Mouse (Mus musculus) kidney, embryonic 16.5 days (tissue): ENCODE results near the gene Colgalt1. TPM values are rescaled to one million over a fixed set of nuclear protein-coding genes. Genes with fewer than 3 reads are reported as not detected.
A peak's percentile ranks its signal among the peaks of the same experiment; 100 is the strongest.

ENCODE experiments used
- ATAC-seq: fragments of 200-750 bp; cut with Nextera tagmentation; 2 replicates; pipeline ENCODE4 v1.8.0; 2017; ENCODE audit warnings: moderate TSS enrichment; ENCODE audit not compliant: low FRiP score, low TSS enrichment
- H3K27ac ChIP-seq: fragments of 300-500 bp; sonication (generic); 2 replicates; pipeline ENCODE4 v1.5.1; 2014; ENCODE audit warnings: low read length
- H3K27me3 ChIP-seq: fragments of 300-500 bp; sonication (generic); 2 replicates; pipeline ENCODE4 v1.6.1; 2014; ENCODE audit warnings: low read length, control low read depth, mixed read lengths; ENCODE audit not compliant: insufficient read depth
- H3K36me3 ChIP-seq: fragments of 300-500 bp; sonication (generic); 2 replicates; pipeline ENCODE4 v1.6.1; 2014; ENCODE audit warnings: low read length, control low read depth, mixed read lengths; ENCODE audit not compliant: insufficient read depth
- H3K4me1 ChIP-seq: fragments of 300-500 bp; sonication (generic); 2 replicates; pipeline ENCODE4 v1.6.1; 2014; ENCODE audit warnings: low read length, control low read depth, mixed read lengths; ENCODE audit not compliant: insufficient read depth
- H3K4me2 ChIP-seq: fragments of 300-500 bp; sonication (generic); replicated peaks from 2 replicates; pipeline ENCODE4 v1.6.1; 2014; ENCODE audit warnings: low read depth, low read length
- H3K4me3 ChIP-seq: fragments of 300-500 bp; sonication (generic); 2 replicates; pipeline ENCODE4 v1.5.1; 2014; ENCODE audit warnings: mild to moderate bottlenecking, low read length
- H3K9ac ChIP-seq: fragments of 300-500 bp; sonication (generic); replicated peaks from 2 replicates; pipeline ENCODE4 v1.6.1; 2014; ENCODE audit warnings: low read length
- H3K9me3 ChIP-seq: fragments of 300-500 bp; sonication (generic); 2 replicates; pipeline ENCODE4 v1.6.1; 2016; ENCODE audit warnings: low read length, control low read depth
- WGBS: fragments of 180-500 bp; shearing (Covaris S2); extraction: QIAGEN DNeasy Blood & Tissue Kit; methylation state at CpG from one replicate; pipeline ENCODE4 v1.1.7; 2014; 5-methylcytosine and 5-hydroxymethylcytosine counted together
- polyA plus RNA-seq: library from polyadenylated mRNA; unstranded; fragments of >200 nt; fragmentation: Nextera tagmentation; extraction: Ambion mirVana; gene quantifications from 2 replicates; pipeline ENCODE4 v1.2.1, GENCODE M21; 2015

Gene Colgalt1
- polyA plus RNA-seq, 1 experiment from 2014 or later = 77.6 TPM

DNA sequence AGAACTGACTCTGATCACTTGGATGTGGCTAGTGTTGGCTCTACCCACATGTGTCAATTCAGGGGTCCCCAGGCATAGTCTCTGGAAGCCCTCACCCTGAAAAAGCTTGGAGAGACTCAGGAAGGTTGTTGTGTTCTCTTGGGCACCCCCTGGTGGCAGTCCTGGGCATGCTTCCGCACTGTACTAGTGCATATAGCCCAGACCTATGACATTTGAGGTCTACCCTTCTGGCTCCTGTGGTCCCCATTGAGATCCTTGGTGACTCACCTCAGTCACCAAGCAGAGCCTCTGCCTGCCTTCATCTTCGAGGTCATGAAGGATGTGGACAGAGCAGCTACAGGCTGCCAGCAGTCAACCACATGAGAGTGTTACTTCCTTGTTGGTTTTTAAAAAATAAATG, 23.9 kb upstream of the Colgalt1 start:
- Histone ChIP-seq H3K9ac (no peak overlapping the region), H3K36me3 (peaks cover 22% of the 10 kb centered on the region), H3K27ac (no peak overlapping the region), H3K4me2 (no peak overlapping the region), H3K27me3 (no peaks in the 10 kb centered on the region), H3K4me1 (peaks cover 7% of the 10 kb centered on the region), H3K9me3 (no peaks in the 10 kb centered on the region), H3K4me3 (no peak overlapping the region)
- 80% methylated on average over 2 of the region's 2 CpGs for WGBS
- ATAC-seq = no peak

DNA sequence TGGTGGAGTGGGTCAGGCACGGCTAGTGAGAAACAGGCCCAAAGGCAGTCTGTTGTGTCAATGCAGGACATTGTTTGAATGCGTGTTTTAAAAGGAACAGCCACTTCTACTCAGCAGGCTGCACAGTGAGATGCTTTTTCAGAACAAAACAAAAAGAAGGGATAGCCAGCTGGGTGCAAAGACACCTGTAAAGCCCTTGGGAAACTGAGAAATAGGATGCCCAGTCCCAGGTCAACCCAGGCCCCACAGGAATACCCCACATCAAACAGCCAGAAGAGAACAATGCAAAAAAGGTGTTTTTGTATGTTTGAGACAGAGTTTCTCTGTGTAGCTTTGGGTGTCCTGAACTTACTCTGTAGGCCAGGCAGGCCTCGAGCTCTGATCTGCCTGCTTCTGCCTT, 22.0 kb upstream of the Colgalt1 start:
- ATAC-seq = no peak
- peaks cover 19% of the 10 kb centered on the region for H3K4me1 ChIP-seq
- 80% methylated on average over 3 of the region's 3 CpGs for WGBS
- peaks cover 21% of the 10 kb centered on the region for H3K36me3 ChIP-seq
- no peak overlapping the region for H3K9ac ChIP-seq
- H3K4me3 ChIP-seq = no peak overlapping the region
- H3K27ac ChIP-seq = no peak overlapping the region
- no peaks in the 10 kb centered on the region for H3K9me3 ChIP-seq
- H3K27me3 ChIP-seq = no peaks in the 10 kb centered on the region
- H3K4me2 ChIP-seq = no peak overlapping the region

DNA sequence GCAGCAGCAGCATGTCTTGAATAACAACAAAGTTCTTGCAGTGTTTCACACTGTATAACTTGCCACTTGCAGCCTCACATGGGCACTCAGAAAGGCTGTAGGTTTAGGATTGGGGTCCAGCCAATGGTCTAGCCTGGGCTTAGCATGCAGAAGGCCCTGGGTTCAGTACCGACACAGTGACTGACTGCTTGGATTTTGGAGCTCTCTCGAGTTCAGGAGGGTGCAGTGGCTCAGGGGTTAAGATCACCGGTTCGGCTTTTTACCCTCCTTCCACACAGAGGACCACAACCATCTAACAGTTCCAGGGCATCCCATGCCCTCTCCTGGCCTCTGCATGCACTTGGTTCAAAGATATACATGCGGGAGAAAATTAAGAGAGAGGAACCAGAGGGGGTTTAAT, 19.8 kb upstream of the Colgalt1 start:
- ATAC-seq = no peak
- Histone ChIP-seq H3K4me3 (peak overlapping the region; percentile 87), H3K9ac (peak overlapping the region; percentile 98), H3K4me2 (peak overlapping the region; percentile 96), H3K27me3 (no peaks in the 10 kb centered on the region), H3K4me1 (peaks cover 20% of the 10 kb centered on the region), H3K9me3 (no peaks in the 10 kb centered on the region), H3K36me3 (peaks cover 13% of the 10 kb centered on the region), H3K27ac (peak overlapping the region; percentile 99; the same call in 1 of the 2 replicates)
- WGBS = 29% methylated on average over 5 of the region's 5 CpGs

GRCm38 (mm10) chr8:71591471-71592373, 19.1 kb upstream of the Colgalt1 start, which contains the start of gene Pgls:
TSS of gene Pgls (plus strand) at chr8:71592176.
- WGBS = 0% methylated on average over 71 of the region's 71 CpGs

DNA sequence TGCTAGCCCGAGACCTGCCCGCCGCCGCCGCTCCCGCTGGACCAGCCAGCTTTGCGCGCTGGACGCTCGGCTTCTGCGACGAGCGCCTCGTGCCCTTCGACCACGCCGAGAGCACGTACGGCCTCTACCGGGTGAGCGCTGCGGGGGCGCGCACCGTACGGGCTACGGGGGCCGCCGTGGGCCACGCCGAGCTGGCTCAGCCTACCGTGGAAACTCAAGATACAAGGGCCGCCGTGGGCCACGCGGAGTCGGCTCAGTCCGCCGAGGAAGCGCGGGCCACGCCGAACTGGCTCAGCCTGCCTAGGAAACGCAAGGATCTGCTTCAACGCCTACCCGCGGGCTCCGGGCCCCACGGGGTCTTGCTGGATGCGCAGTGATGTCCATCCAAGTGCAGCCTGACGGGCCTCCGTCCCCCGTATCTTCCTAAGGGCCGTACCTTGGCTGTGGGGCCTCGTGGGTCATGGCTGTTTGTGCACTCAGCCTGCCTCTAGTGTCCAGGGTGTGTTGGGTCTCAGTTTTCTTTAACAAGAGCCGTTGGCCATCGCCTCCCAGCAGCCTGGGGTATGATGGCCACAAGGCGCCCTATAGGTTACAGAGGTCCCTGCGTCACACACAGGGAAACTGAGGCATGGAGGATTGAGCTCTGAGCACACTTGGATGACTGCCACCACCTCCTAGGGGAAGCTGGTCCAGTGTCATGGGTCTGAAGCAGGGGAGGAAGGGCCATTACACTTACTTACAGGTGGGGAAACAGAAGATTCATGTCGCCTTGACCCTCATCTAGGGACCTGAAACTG, 18.2 kb upstream of the Colgalt1 start:
- Histone ChIP-seq H3K27ac (peak overlapping the region; percentile 99), H3K36me3 (peaks cover 6% of the 10 kb centered on the region; the same call in 1 of the 2 replicates), H3K27me3 (no peaks in the 10 kb centered on the region), H3K4me1 (peaks cover 20% of the 10 kb centered on the region), H3K9ac (peak overlapping the region; percentile 98), H3K4me3 (peak overlapping the region; percentile 87), H3K9me3 (no peaks in the 10 kb centered on the region), H3K4me2 (peak overlapping the region; percentile 96)
- 3% methylated on average over 56 of the region's 60 CpGs for WGBS
- peak; percentile 82 for ATAC-seq

More at GRCm38 (mm10) chr8:71591471-71592373, 19.1 kb upstream of the Colgalt1 start, which contains the start of gene Pgls:
- Histone ChIP-seq H3K9me3 (no peaks in the 10 kb centered on the region), H3K27me3 (no peaks in the 10 kb centered on the region), H3K27ac (peak within 1 kb of the TSS; percentile 99), H3K9ac (peak within 1 kb of the TSS; percentile 98), H3K36me3 (peaks cover 10% of the 10 kb centered on the region; the same call in 1 of the 2 replicates), H3K4me2 (peak within 1 kb of the TSS; percentile 96), H3K4me1 (peaks cover 20% of the 10 kb centered on the region), H3K4me3 (peak within 1 kb of the TSS; percentile 87)
- peak; percentile 89 for ATAC-seq

GRCm38 (mm10) chr8:71593556-71594323, 17.1 kb upstream of the Colgalt1 start:
- peaks cover 20% of the 10 kb centered on the region for H3K4me1 ChIP-seq
- 89% methylated on average over 8 of the region's 8 CpGs for WGBS
- ATAC-seq = no peak
- no peaks in the 10 kb centered on the region for H3K9me3 ChIP-seq
- peak overlapping the region; percentile 98 for H3K9ac ChIP-seq
- no peaks in the 10 kb centered on the region; the same call in 1 of the 2 replicates for H3K27me3 ChIP-seq
- peak overlapping the region; percentile 87; the same call in 1 of the 2 replicates for H3K4me3 ChIP-seq
- no peak overlapping the region for H3K27ac ChIP-seq
- H3K36me3 ChIP-seq = peaks cover 6% of the 10 kb centered on the region; the same call in 1 of the 2 replicates
- H3K4me2 ChIP-seq = no peak overlapping the region

- no peak for ATAC-seq
- Histone ChIP-seq H3K9me3 (no peaks in the 10 kb centered on the region), H3K27me3 (no peaks in the 10 kb centered on the region; the same call in 1 of the 2 replicates), H3K36me3 (peaks cover 6% of the 10 kb centered on the region; the same call in 1 of the 2 replicates), H3K4me3 (no peak overlapping the region), H3K4me2 (no peak overlapping the region), H3K4me1 (peaks cover 20% of the 10 kb centered on the region), H3K9ac (no peak overlapping the region), H3K27ac (no peak overlapping the region)
- 87% methylated on average over 4 of the region's 4 CpGs for WGBS
These were observed 16.5 kb upstream of the Colgalt1 start for GRCm38 (mm10) chr8:71594324-71594722.

GRCm38 (mm10) chr8:71595862-71596261, 14.9 kb upstream of the Colgalt1 start:
- Histone ChIP-seq H3K9ac (no peak overlapping the region), H3K27ac (no peak overlapping the region), H3K36me3 (peaks cover 6% of the 10 kb centered on the region; the same call in 1 of the 2 replicates), H3K4me3 (no peak overlapping the region), H3K27me3 (peaks cover 6% of the 10 kb centered on the region; the same call in 1 of the 2 replicates), H3K4me1 (peaks cover 18% of the 10 kb centered on the region), H3K9me3 (no peaks in the 10 kb centered on the region), H3K4me2 (no peak overlapping the region)
- peak; percentile 3; the same call in 1 of the 2 replicates for ATAC-seq
- 10% methylated on average over 26 of the region's 27 CpGs for WGBS

GRCm38 (mm10) chr8:71596384-71596783, 14.4 kb upstream of the Colgalt1 start:
- H3K4me1 ChIP-seq = peaks cover 14% of the 10 kb centered on the region
- no peak overlapping the region for H3K27ac ChIP-seq
- H3K4me3 ChIP-seq = no peak overlapping the region
- ATAC-seq = no peak
- H3K9ac ChIP-seq = no peak overlapping the region
- H3K36me3 ChIP-seq = peaks cover 6% of the 10 kb centered on the region; the same call in 1 of the 2 replicates
- H3K4me2 ChIP-seq = no peak overlapping the region
- peaks cover 8% of the 10 kb centered on the region for H3K27me3 ChIP-seq
- no peaks in the 10 kb centered on the region for H3K9me3 ChIP-seq
- 67% methylated on average over 6 of the region's 6 CpGs for WGBS
